Mouse (Mus musculus): Measurements from ENCODE around the gene Lemd1. TPM values are rescaled to one million over a fixed set of nuclear protein-coding genes. Genes with fewer than 3 reads are reported as not detected.

The Lemd1 gene
- polyA plus RNA-seq, 1 experiment from 2014 or later = 0.43 TPM

- no peak overlapping the region for H3K4me3 ChIP-seq (replicated peaks)
- H3K4me1 ChIP-seq (replicated peaks) = no peaks in the 10 kb centered on the region
- no peaks in the 10 kb centered on the region for H3K9me3 ChIP-seq
- H3K27ac ChIP-seq = no peak overlapping the region
- no peak overlapping the region for H3K9ac ChIP-seq
- no peak for ATAC-seq
- WGBS = 30% methylated on average over 9 of the region's 9 CpGs
- H3K36me3 ChIP-seq = no peaks in the 10 kb centered on the region
- H3K4me2 ChIP-seq (replicated peaks) = no peak overlapping the region
- H3K27me3 ChIP-seq (replicated peaks) = peaks cover 8% of the 10 kb centered on the region
These were observed 113.5 kb downstream of the Lemd1 start for GRCm38 (mm10) chr1:132304618-132305214.

- H3K9ac ChIP-seq = no peak overlapping the region
- no peak overlapping the region for H3K27ac ChIP-seq
- WGBS = 48% methylated on average over 4 of the region's 4 CpGs
- H3K4me2 ChIP-seq (replicated peaks) = no peak overlapping the region
- no peaks in the 10 kb centered on the region; the same call in 1 of the 2 replicates for H3K27me3 ChIP-seq (replicated peaks)
- no peaks in the 10 kb centered on the region for H3K4me1 ChIP-seq (replicated peaks)
- no peak for ATAC-seq
- no peak overlapping the region for H3K4me3 ChIP-seq (replicated peaks)
- no peaks in the 10 kb centered on the region for H3K36me3 ChIP-seq
- no peaks in the 10 kb centered on the region for H3K9me3 ChIP-seq
These were observed 114.9 kb downstream of the Lemd1 start for GRCm38 (mm10) chr1:132306160-132306559.

GRCm38 (mm10) chr1:132306808-132307207 is 115.6 kb downstream of the Lemd1 start:
- no peak for ATAC-seq
- H3K4me1 ChIP-seq (replicated peaks) = no peaks in the 10 kb centered on the region
- H3K9ac ChIP-seq = no peak overlapping the region
- H3K9me3 ChIP-seq = no peaks in the 10 kb centered on the region
- no peak overlapping the region for H3K27ac ChIP-seq
- H3K36me3 ChIP-seq = no peaks in the 10 kb centered on the region
- no peak overlapping the region for H3K4me2 ChIP-seq (replicated peaks)
- H3K4me3 ChIP-seq (replicated peaks) = no peak overlapping the region
- 18% methylated on average over 4 of the region's 4 CpGs for WGBS
- no peaks in the 10 kb centered on the region; the same call in 1 of the 2 replicates for H3K27me3 ChIP-seq (replicated peaks)

GRCm38 (mm10) chr1:132307962-132308361 is 116.7 kb downstream of the Lemd1 start:
- H3K27ac ChIP-seq = no peak overlapping the region
- no peak overlapping the region for H3K9ac ChIP-seq
- no peaks in the 10 kb centered on the region for H3K27me3 ChIP-seq (replicated peaks)
- H3K9me3 ChIP-seq = no peaks in the 10 kb centered on the region
- 84% methylated on average over 6 of the region's 6 CpGs for WGBS
- no peaks in the 10 kb centered on the region for H3K36me3 ChIP-seq
- no peak for ATAC-seq
- H3K4me1 ChIP-seq (replicated peaks) = no peaks in the 10 kb centered on the region
- no peak overlapping the region for H3K4me2 ChIP-seq (replicated peaks)
- no peak overlapping the region for H3K4me3 ChIP-seq (replicated peaks)

GRCm38 (mm10) chr1:132308674-132309073 is 117.4 kb downstream of the Lemd1 start:
- H3K9me3 ChIP-seq = no peaks in the 10 kb centered on the region
- H3K27ac ChIP-seq = no peak overlapping the region
- no peak for ATAC-seq
- no peak overlapping the region for H3K4me2 ChIP-seq (replicated peaks)
- H3K36me3 ChIP-seq = no peaks in the 10 kb centered on the region
- no peak overlapping the region for H3K9ac ChIP-seq
- WGBS = 76% methylated on average over 7 of the region's 7 CpGs
- H3K27me3 ChIP-seq (replicated peaks) = no peaks in the 10 kb centered on the region
- no peaks in the 10 kb centered on the region for H3K4me1 ChIP-seq (replicated peaks)
- no peak overlapping the region for H3K4me3 ChIP-seq (replicated peaks)

MicroRNAs within 50 kb of the gene (microRNA counts, 519-probe panel; counts per million panel counts)
- microRNA mmu-miR-135b = 97.1 counts per million, percentile 29 among the panel's probes with 10 or more counts

Other genes with a start within 250 kb of the Lemd1 start
- gene Slc45a3, start 228.5 kb upstream of the Lemd1 start, polyA plus RNA-seq (2015; fragmentation: Nextera tagmentation; extraction: Ambion mirVana) = 2.8 and 3.6 TPM in 2 replicates
- 15.2 and 16.0 TPM in 2 replicates for gene Elk4, start 183.8 kb upstream of the Lemd1 start, polyA plus RNA-seq (2015; fragmentation: Nextera tagmentation; extraction: Ambion mirVana)
- 8.7 and 10.3 TPM in 2 replicates for gene Mfsd4a, start 123.4 kb upstream of the Lemd1 start, polyA plus RNA-seq (2015; fragmentation: Nextera tagmentation; extraction: Ambion mirVana)
- gene Cdk18, start 51.7 kb upstream of the Lemd1 start, polyA plus RNA-seq (2015; fragmentation: Nextera tagmentation; extraction: Ambion mirVana) = 10.5 and 13.4 TPM in 2 replicates
- 0.03 and 0.08 TPM in 2 replicates for gene AC124108.1, start within 50 bp of the Lemd1 start, polyA plus RNA-seq (2015; fragmentation: Nextera tagmentation; extraction: Ambion mirVana)
- gene Gm10188, start 38.3 kb downstream of the Lemd1 start, polyA plus RNA-seq (2015; fragmentation: Nextera tagmentation; extraction: Ambion mirVana) = not detected in 2 replicates
- 0.23 and 0.49 TPM in 2 replicates for gene Klhdc8a, start 107.2 kb downstream of the Lemd1 start, polyA plus RNA-seq (2015; fragmentation: Nextera tagmentation; extraction: Ambion mirVana)
- 4.7 and 5.5 TPM in 2 replicates for gene Nuak2, start 124.7 kb downstream of the Lemd1 start, polyA plus RNA-seq (2015; fragmentation: Nextera tagmentation; extraction: Ambion mirVana)
- gene Tmcc2, start 199.8 kb downstream of the Lemd1 start, polyA plus RNA-seq (2015; fragmentation: Nextera tagmentation; extraction: Ambion mirVana) = 11.4 and 15.5 TPM in 2 replicates
- gene Dstyk, start 226.1 kb downstream of the Lemd1 start, polyA plus RNA-seq (2015; fragmentation: Nextera tagmentation; extraction: Ambion mirVana) = 8.9 and 9.0 TPM in 2 replicates

Data from intestine, embryonic 15.5 days (tissue).